Mouse (Mus musculus) heart, adult 11 months (tissue): ENCODE measurements around the gene Llgl1.
A peak's percentile ranks its signal among the peaks of the same experiment; 100 is the strongest.

Experiments used
- DNase-seq: peaks from one replicate; pipeline ENCODE4 v3.0.0; 2022

Llgl1 gene

GRCm38 (mm10) chr11:60727392-60728140 is 28.0 kb downstream of the Llgl1 start:
- no peak for DNase-seq

GRCm38 (mm10) chr11:60728260-60728761 is 28.8 kb downstream of the Llgl1 start, which contains the start of gene Mief2:
Gene Mief2, plus strand, starts transcription at chr11:60728398.
- peak; percentile 100 for DNase-seq

- DNase-seq: no peak
Observed at GRCm38 (mm10) chr11:60729217-60729641, 29.7 kb downstream of the Llgl1 start.

- no peak for DNase-seq
Observed at GRCm38 (mm10) chr11:60730169-60730568, 30.6 kb downstream of the Llgl1 start.

GRCm38 (mm10) chr11:60731251-60731650 is 31.7 kb downstream of the Llgl1 start:
- DNase-seq: no peak

- no peak for DNase-seq
Observed at GRCm38 (mm10) chr11:60734206-60734605, 34.7 kb downstream of the Llgl1 start.

GRCm38 (mm10) chr11:60735191-60735590 is 35.7 kb downstream of the Llgl1 start:
- DNase-seq: no peak

- DNase-seq: no peak
Observed at GRCm38 (mm10) chr11:60736491-60736890, 37.0 kb downstream of the Llgl1 start.

- DNase-seq: no peak
Observed at GRCm38 (mm10) chr11:60737450-60737849, 37.9 kb downstream of the Llgl1 start.

GRCm38 (mm10) chr11:60740321-60740720 is 40.8 kb downstream of the Llgl1 start:
- no peak for DNase-seq

- no peak for DNase-seq
Observed at GRCm38 (mm10) chr11:60755570-60755969, 56.0 kb downstream of the Llgl1 start.

GRCm38 (mm10) chr11:60761681-60762080 is 62.2 kb downstream of the Llgl1 start:
- DNase-seq: no peak
